ENCODE assay signal across 28 mouse cellular contexts in the genomic region with DNA sequence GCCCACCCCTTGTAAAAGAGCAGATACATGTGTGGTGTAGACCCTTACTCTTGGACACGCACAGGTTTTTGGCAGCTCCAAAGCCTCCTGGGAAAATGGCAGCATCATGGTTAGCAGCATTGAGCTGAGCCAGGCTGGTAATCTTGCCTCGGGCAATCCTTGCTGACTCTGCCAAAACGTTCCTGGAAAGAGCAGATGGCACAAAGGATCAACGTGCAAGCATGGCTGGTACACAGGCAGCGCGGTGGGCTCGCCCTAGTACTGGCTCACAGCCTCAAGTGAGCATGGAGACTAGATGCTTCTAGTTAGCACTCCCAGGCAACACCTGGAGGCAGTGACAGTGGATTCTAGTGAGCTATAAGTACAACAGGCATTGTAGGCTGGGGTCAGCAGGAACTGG. TPM values are rescaled to one million over a fixed set of nuclear protein-coding genes. Genes with fewer than 3 reads are reported as not detected.
DNase-seq lines count a peak whose midpoint lies in the region; ATAC-seq and TF ChIP-seq lines count a peak whose summit lies in the region.
"Had no signal": no experiment of that assay in that cellular context is flagged by ENCODE, and none has a peak within 500 bp of the region (broad histone marks: within the 10 kb centered on the region; RNA-seq: fewer than 3 reads in every experiment).

No protein-coding gene starts in this region.

- no peak overlapping the region for H3K27ac ChIP-seq in stomach, embryonic 15.5 days
- no peak overlapping the region for H3K27ac ChIP-seq in stomach, postnatal 0 days (replicated peaks)
- H3K27ac ChIP-seq: embryonic facial prominence, embryonic 12.5 days; forebrain, embryonic 13.5 days; heart, embryonic 15.5 days; hindbrain, embryonic 14.5 days; left cerebral cortex, adult 2 months; limb, embryonic 15.5 days; liver, embryonic 15.5 days; lung, embryonic 15.5 days had no signal

- H3K4me3 ChIP-seq in stomach, embryonic 15.5 days (replicated peaks), result no peak overlapping the region
- no peak overlapping the region for H3K4me3 ChIP-seq in stomach, postnatal 0 days (ENCODE audit: low read depth, low read length)
- H3K4me3 ChIP-seq: embryonic facial prominence, embryonic 12.5 days; forebrain, embryonic 13.5 days; gastrocnemius, adult 2 months; heart, embryonic 15.5 days; left cerebral cortex, adult 2 months; limb, embryonic 15.5 days; liver, embryonic 15.5 days; lung, embryonic 15.5 days; megakaryocyte, embryonic 14.5 days had no signal

- H3K9me3 ChIP-seq in stomach, embryonic 15.5 days, result no peaks in the 10 kb centered on the region
- no peaks in the 10 kb centered on the region for H3K9me3 ChIP-seq in stomach, postnatal 0 days (ENCODE audit: control insufficient read depth, low read length)
- H3K9me3 ChIP-seq: embryonic facial prominence, embryonic 12.5 days; forebrain, embryonic 13.5 days; G1E; heart, embryonic 15.5 days; limb, embryonic 15.5 days; liver, embryonic 15.5 days; lung, embryonic 15.5 days; megakaryocyte, embryonic 14.5 days had no signal

- WGBS in stomach, embryonic 15.5 days, result 93% methylated on average over 7 of the region's 7 CpGs
- WGBS in stomach, postnatal 0 days, result 83% methylated on average over 7 of the region's 7 CpGs

- H3K4me1 ChIP-seq in stomach, embryonic 15.5 days, result peaks cover 13% of the 10 kb centered on the region
- 0 out of 2 replicates have a peak, but pooled peaks cover 3% of the 10 kb centered on the region for H3K4me1 ChIP-seq in stomach, postnatal 0 days (replicated peaks; ENCODE audit: control insufficient read depth, insufficient read depth)

- peaks cover 45% of the 10 kb centered on the region for H3K36me3 ChIP-seq in stomach, embryonic 15.5 days
- peaks cover 24% of the 10 kb centered on the region for H3K36me3 ChIP-seq in stomach, postnatal 0 days (ENCODE audit: control insufficient read depth, insufficient read depth, low read length)

- no peak overlapping the region for H3K4me2 ChIP-seq in stomach, embryonic 15.5 days
- H3K4me2 ChIP-seq in stomach, postnatal 0 days (replicated peaks; ENCODE audit: low read depth), result no peak overlapping the region
- H3K4me2 ChIP-seq: embryonic facial prominence, embryonic 12.5 days; forebrain, embryonic 13.5 days; hindbrain, embryonic 14.5 days; limb, embryonic 15.5 days; liver, embryonic 15.5 days; lung, embryonic 15.5 days had no signal

- TF ChIP-seq CTCF in stomach, postnatal 0 days (IDR thresholded peaks at IDR 0.05; ENCODE audit: low read depth), result no peak

- TF ChIP-seq EP300 in stomach, postnatal 0 days (optimal IDR thresholded peaks at IDR 0.05), result no peak

- ATAC-seq in stomach, embryonic 15.5 days (ENCODE audit: insufficient read depth, low FRiP score, low read depth), result no peak
- no peak for ATAC-seq in stomach, postnatal 0 days (ENCODE audit: low FRiP score, low TSS enrichment)
- no peak for ATAC-seq in inflammation-experienced regulatory T-cells, adult 6 months
- ATAC-seq: forebrain, embryonic 13.5 days; intestine, embryonic 16.5 days had no signal

- 0 out of 2 replicates have a peak overlapping the region, but pooled peaks have one; percentile 29 for H3K9ac ChIP-seq in stomach, embryonic 15.5 days
- H3K9ac ChIP-seq in stomach, postnatal 0 days (ENCODE audit: low read length), result no peak overlapping the region
- H3K9ac ChIP-seq: embryonic facial prominence, embryonic 12.5 days; forebrain, embryonic 13.5 days; heart, embryonic 15.5 days; hindbrain, embryonic 14.5 days; limb, embryonic 15.5 days; liver, embryonic 15.5 days; lung, embryonic 15.5 days had no signal

- no peaks in the 10 kb centered on the region for H3K27me3 ChIP-seq in stomach, embryonic 15.5 days (replicated peaks)
- H3K27me3 ChIP-seq in stomach, postnatal 0 days (ENCODE audit: control insufficient read depth, insufficient read depth, low read length), result no peaks in the 10 kb centered on the region
- H3K27me3 ChIP-seq: CH12.LX; embryonic facial prominence, embryonic 12.5 days; forebrain, embryonic 13.5 days; heart, embryonic 15.5 days; limb, embryonic 15.5 days; liver, embryonic 15.5 days; lung, embryonic 15.5 days; megakaryocyte, embryonic 14.5 days had no signal

- DNase-seq in layer of hippocampus, adult 9-11 months, result peak; percentile 60
- DNase-seq in layer of hippocampus, adult 9-10 months (ENCODE audit: low spot score), result no peak
- DNase-seq in stomach, postnatal 0 days (ENCODE audit: low spot score), result no peak
- DNase-seq in cerebellum, adult 9-11 months, result peak; percentile 75
- DNase-seq in spleen, postnatal 14 days (ENCODE audit: low spot score in 2 of 2), result no peak
- DNase-seq: adrenal gland, adult 2 months; B cell, adult 2 months; gastrocnemius, adult 2 months; heart, postnatal 36 days; kidney, adult 9 months; kidney, postnatal 14 days; lung, postnatal 36 days; right cerebral cortex, postnatal 14 days; thymus, postnatal 25 days had no signal

RNA-seq across cellular contexts. Expression of a gene that starts 2.2 kb away (rescaled TPM):
- polyA plus RNA-seq in stomach, embryonic 15.5 days (2015; fragmentation: Nextera tagmentation; extraction: Ambion mirVana), result 32.7 and 40.2 TPM in 2 replicates
- polyA plus RNA-seq in stomach, postnatal 0 days (2015; fragmentation: Nextera tagmentation; extraction: Ambion mirVana), result 28.4 and 33.9 TPM in 2 replicates
- polyA plus RNA-seq in inflammation-experienced regulatory T-cells, adult 6 months (2017; shearing (Covaris generic)), result 10 to 100 TPM in 2 of 3 experiments, 1 to 10 TPM in 1; 7.9 to 44.8 (median 39.6) TPM

RNA-seq across cellular contexts. Expression of a gene that starts 17.6 kb away (rescaled TPM):
- 14.6 and 17.3 TPM in 2 replicates for polyA plus RNA-seq in stomach, embryonic 15.5 days (2015; fragmentation: Nextera tagmentation; extraction: Ambion mirVana)
- 6.2 and 7.1 TPM in 2 replicates for polyA plus RNA-seq in stomach, postnatal 0 days (2015; fragmentation: Nextera tagmentation; extraction: Ambion mirVana)
- 10 to 100 TPM in 2 of 3 experiments, 1 to 10 TPM in 1; 7.9 to 13.5 (median 11.9) TPM for polyA plus RNA-seq in inflammation-experienced regulatory T-cells, adult 6 months (2017; shearing (Covaris generic))

Comparison
In these comparisons a context has a peak if more than half of its experiments do, and no peak if none do; other contexts are left out.
1. DNase-seq: peak in layer of hippocampus, adult 9-11 months (single experiment) and cerebellum, adult 9-11 months (single experiment); none in layer of hippocampus, adult 9-10 months (single experiment), stomach, postnatal 0 days (single experiment) and spleen, postnatal 14 days (0 of 2).